Mouse (Mus musculus) bone marrow, adult 2 months (tissue): ENCODE measurements around the gene Uspl1.

Experiments used
- CTCF ChIP-seq: fragments of 200-500 bp; IDR thresholded peaks from 2 replicates; pipeline ENCODE4 v1.5.1; 2011; ENCODE audit warnings: low read length, control low read depth; ENCODE audit not compliant: control insufficient read depth, insufficient read depth
- POLR2A ChIP-seq: fragments of 200-500 bp; IDR thresholded peaks from 2 replicates; pipeline ENCODE4 v1.6.1; 2011; ENCODE audit warnings: low read depth, mild to moderate bottlenecking, control low read depth, low read length, borderline replicate concordance; ENCODE audit not compliant: control insufficient read depth

DNA sequence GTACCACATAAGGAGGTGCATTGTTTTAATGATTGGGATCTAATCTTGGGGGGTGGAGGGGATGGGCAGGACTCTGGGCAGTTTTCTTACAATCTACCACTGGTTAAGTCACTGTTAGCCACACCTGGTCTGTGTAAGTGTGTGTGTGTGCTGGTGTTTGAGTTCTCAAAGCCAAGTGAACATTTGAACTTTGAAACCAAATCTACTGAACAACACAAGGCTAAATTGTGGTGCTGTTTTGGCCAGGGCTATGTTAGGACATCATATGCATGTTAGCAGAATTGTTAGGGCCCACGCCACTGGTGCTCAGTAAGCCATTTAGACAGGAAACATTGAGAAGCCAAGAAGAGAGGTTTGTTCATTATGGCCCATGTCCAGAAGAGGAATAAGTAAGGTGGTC is 14.6 kb downstream of the Uspl1 start:
- TF ChIP-seq POLR2A (no peak), CTCF (no peak)
